9 mouse cellular contexts compared by ENCODE assay signal in genomic region chr1:59883349-59884134, GRCm38 (mm10). TPM values are rescaled to one million over a fixed set of nuclear protein-coding genes. Genes with fewer than 3 reads are reported as not detected.
A peak's percentile ranks its signal among the peaks of the same experiment; 100 is the strongest.
DNase-seq lines count a peak whose midpoint lies in the region; ATAC-seq and TF ChIP-seq lines count a peak whose summit lies in the region.
"Had no signal": no experiment of that assay in that cellular context is flagged by ENCODE, and none has a peak within 500 bp of the region (broad histone marks: within the 10 kb centered on the region; RNA-seq: fewer than 3 reads in every experiment).

No protein-coding gene starts in this region.

- H3K4me1 ChIP-seq in heart, embryonic 10.5 days = peaks cover 12% of the 10 kb centered on the region; the same call in 1 of the 2 replicates
- H3K4me1 ChIP-seq in cerebellum, adult 2 months (ENCODE audit: control insufficient read depth, insufficient read depth, low read length) = no peaks in the 10 kb centered on the region
- peaks cover 4% of the 10 kb centered on the region; the same call in 1 of the 2 replicates for H3K4me1 ChIP-seq in forebrain, postnatal 0 days (ENCODE audit: insufficient read depth)
- H3K4me1 ChIP-seq in hindbrain, postnatal 0 days (ENCODE audit: insufficient read depth, low read length) = peaks cover 3% of the 10 kb centered on the region; the same call in 1 of the 2 replicates
- no peaks in the 10 kb centered on the region for H3K4me1 ChIP-seq in midbrain, embryonic 16.5 days (ENCODE audit: control insufficient read depth, insufficient read depth, low read length)

- peak; percentile 93 for TF ChIP-seq CTCF in cerebellum, adult 2 months (IDR thresholded peaks at IDR 0.05; ENCODE audit: borderline replicate concordance, insufficient read depth, low read depth, low read length)
- TF ChIP-seq CTCF in forebrain, postnatal 0 days (IDR thresholded peaks at IDR 0.05; ENCODE audit: low read depth) = peak; percentile 94
- TF ChIP-seq CTCF in hindbrain, postnatal 0 days (IDR thresholded peaks at IDR 0.05; ENCODE audit: low read depth) = peak; percentile 94

- H3K4me3 ChIP-seq in heart, embryonic 10.5 days = no peak overlapping the region
- H3K4me3 ChIP-seq in cerebellum, adult 2 months (replicated peaks; ENCODE audit: insufficient read depth, low read depth, low read length) = no peak overlapping the region
- H3K4me3 ChIP-seq in forebrain, postnatal 0 days (ENCODE audit: low read depth, low read length) = no peak overlapping the region
- H3K4me3 ChIP-seq in hindbrain, postnatal 0 days (ENCODE audit: low read length) = no peak overlapping the region
- H3K4me3 ChIP-seq in midbrain, embryonic 16.5 days (ENCODE audit: low read depth, low read length) = no peak overlapping the region
- H3K4me3 ChIP-seq: megakaryocyte, embryonic 14.5 days had no signal

- no peak overlapping the region for H3K9ac ChIP-seq in forebrain, postnatal 0 days
- no peak overlapping the region for H3K9ac ChIP-seq in hindbrain, postnatal 0 days (replicated peaks; ENCODE audit: low read length)
- no peak overlapping the region for H3K9ac ChIP-seq in midbrain, embryonic 16.5 days (ENCODE audit: low read depth, low read length)

- no peak for TF ChIP-seq POLR2A in cerebellum, adult 2 months (IDR thresholded peaks at IDR 0.05; ENCODE audit: borderline replicate concordance, insufficient read depth, low read length)

- WGBS in heart, embryonic 10.5 days = 33% methylated on average over 3 of the region's 3 CpGs
- 34% methylated on average over 3 of the region's 3 CpGs for WGBS in cerebellum, adult 2 months
- 33% methylated on average over 3 of the region's 3 CpGs for WGBS in forebrain, postnatal 0 days
- WGBS in hindbrain, postnatal 0 days = 33% methylated on average over 3 of the region's 3 CpGs
- WGBS in midbrain, embryonic 16.5 days = 32% methylated on average over 3 of the region's 3 CpGs

- peak; percentile 92 for DNase-seq in heart, adult 11 months
- no peak for DNase-seq in heart, embryonic 10.5 days (ENCODE audit: low spot score)
- peak; percentile 62 to 75 for DNase-seq in cerebellum, adult 2 months
- peak; percentile 78 for DNase-seq in forebrain, postnatal 0 days
- DNase-seq in hindbrain, postnatal 0 days (ENCODE audit: low spot score) = peak; percentile 82
- peak; percentile 75 to 81 for DNase-seq in left cerebral cortex, postnatal 14 days (ENCODE audit: low spot score in 2 of 2)
- peak; percentile 57 to 84 for DNase-seq in spleen, adult 18-20 months

- no peaks in the 10 kb centered on the region for H3K27me3 ChIP-seq in heart, embryonic 10.5 days (ENCODE audit: insufficient read depth, poor library complexity, severe bottlenecking)
- H3K27me3 ChIP-seq in cerebellum, adult 2 months (ENCODE audit: control insufficient read depth, insufficient read depth, low read length) = no peaks in the 10 kb centered on the region
- H3K27me3 ChIP-seq in forebrain, postnatal 0 days (ENCODE audit: insufficient read depth, low read length) = no peaks in the 10 kb centered on the region
- no peaks in the 10 kb centered on the region for H3K27me3 ChIP-seq in hindbrain, postnatal 0 days (ENCODE audit: insufficient read depth, low read length)
- H3K27me3 ChIP-seq in midbrain, embryonic 16.5 days (ENCODE audit: control insufficient read depth, insufficient read depth, low read depth, low read length) = no peaks in the 10 kb centered on the region

- H3K27ac ChIP-seq in heart, embryonic 10.5 days = no peak overlapping the region
- H3K27ac ChIP-seq in cerebellum, adult 2 months (ENCODE audit: insufficient read depth, low read length) = no peak overlapping the region
- H3K27ac ChIP-seq in forebrain, postnatal 0 days (ENCODE audit: low read depth, low read length) = no peak overlapping the region
- H3K27ac ChIP-seq in hindbrain, postnatal 0 days = no peak overlapping the region
- no peak overlapping the region for H3K27ac ChIP-seq in midbrain, embryonic 16.5 days (ENCODE audit: low read length)

- H3K9me3 ChIP-seq in heart, embryonic 10.5 days = no peaks in the 10 kb centered on the region
- no peaks in the 10 kb centered on the region for H3K9me3 ChIP-seq in forebrain, postnatal 0 days (ENCODE audit: low read length)
- H3K9me3 ChIP-seq in hindbrain, postnatal 0 days (ENCODE audit: low read length) = no peaks in the 10 kb centered on the region
- no peaks in the 10 kb centered on the region for H3K9me3 ChIP-seq in midbrain, embryonic 16.5 days (replicated peaks; ENCODE audit: control insufficient read depth, low read length, poor library complexity, severe bottlenecking)
- H3K9me3 ChIP-seq: megakaryocyte, embryonic 14.5 days had no signal

- peaks cover 7% of the 10 kb centered on the region; the same call in 1 of the 2 replicates for H3K36me3 ChIP-seq in heart, embryonic 10.5 days
- H3K36me3 ChIP-seq in forebrain, postnatal 0 days (ENCODE audit: insufficient read depth) = peaks cover 4% of the 10 kb centered on the region; the same call in 1 of the 2 replicates
- peaks cover 8% of the 10 kb centered on the region for H3K36me3 ChIP-seq in hindbrain, postnatal 0 days (ENCODE audit: insufficient read depth, low read length)
- H3K36me3 ChIP-seq in midbrain, embryonic 16.5 days (ENCODE audit: control insufficient read depth, insufficient read depth, low read length) = no peaks in the 10 kb centered on the region

- H3K4me2 ChIP-seq in forebrain, postnatal 0 days (ENCODE audit: low read depth) = no peak overlapping the region
- H3K4me2 ChIP-seq in hindbrain, postnatal 0 days (ENCODE audit: low read depth, low read length) = no peak overlapping the region
- H3K4me2 ChIP-seq in midbrain, embryonic 16.5 days (ENCODE audit: low read length) = no peak overlapping the region

- intact Hi-C loops in left cerebral cortex, postnatal 14 days (cut with DNase I) = loop anchor here (2.0 to 5.0 kb wide), 2 partner anchors 83 to 119 kb away; no protein-coding TSS in a partner anchor

- ATAC-seq in forebrain, postnatal 0 days = peak; percentile 65; the same call in 1 of the 2 replicates
- peak; percentile 63; the same call in 1 of the 2 replicates for ATAC-seq in hindbrain, postnatal 0 days
- ATAC-seq in midbrain, embryonic 16.5 days = peak; percentile 49; the same call in 1 of the 2 replicates

RNA-seq across cellular contexts. Expression of gene Fam117b, which starts 29.3 kb away (rescaled TPM):
- polyA plus RNA-seq in heart, embryonic 10.5 days (2016; fragmentation: Nextera tagmentation; extraction: Ambion mirVana) = 4.6 and 6.7 TPM in 2 replicates
- polyA plus RNA-seq in cerebellum, adult 2 months (2012; rRNA removed) = 27.8 and 27.9 TPM in 2 replicates
- total RNA-seq in forebrain, postnatal 0 days (2014; rRNA removed) = 53.4 and 79.7 TPM in 2 replicates
- 22.1 and 31.8 TPM in 2 replicates for polyA plus RNA-seq in forebrain, postnatal 0 days (2015; fragmentation: Nextera tagmentation; extraction: Ambion mirVana)
- 44.5 and 53.0 TPM in 2 replicates for total RNA-seq in hindbrain, postnatal 0 days (2014; rRNA removed)
- polyA plus RNA-seq in hindbrain, postnatal 0 days (2015; fragmentation: Nextera tagmentation; extraction: Ambion mirVana) = 26.1 and 30.1 TPM in 2 replicates
- 10 to 100 TPM; 51.4 to 51.7 TPM for total RNA-seq in left cerebral cortex, postnatal 14 days (2021)
- polyA plus RNA-seq in midbrain, embryonic 16.5 days (2015; fragmentation: Nextera tagmentation; extraction: Ambion mirVana) = 45.2 and 45.3 TPM in 2 replicates
